Mouse (Mus musculus): ENCODE measurements around the gene Glb1. TPM values are rescaled to one million over a fixed set of nuclear protein-coding genes. Genes with fewer than 3 reads are reported as not detected.

Gene Glb1
- polyA plus RNA-seq, 1 experiment from 2014 or later = 77.9 TPM

- no peaks in the 10 kb centered on the region for H3K4me1 ChIP-seq (replicated peaks; ENCODE audit: insufficient read depth, low read length)
- DNase-seq (ENCODE audit: low spot score) (no peak), ATAC-seq (replicated peaks; ENCODE audit: low FRiP score, low read depth) (no peak)
- H3K27me3 ChIP-seq (ENCODE audit: insufficient read depth, low read length) = no peaks in the 10 kb centered on the region
- H3K9me3 ChIP-seq (replicated peaks; ENCODE audit: low read length) = no peaks in the 10 kb centered on the region
- no peak overlapping the region for H3K4me2 ChIP-seq (ENCODE audit: low read length)
- no peak overlapping the region for H3K4me3 ChIP-seq (replicated peaks; ENCODE audit: low read depth, low read length)
- WGBS = 90% methylated on average over 9 of the region's 9 CpGs
- no peak for TF ChIP-seq CTCF (IDR thresholded peaks at IDR 0.05; ENCODE audit: low read depth)
- H3K9ac ChIP-seq (ENCODE audit: low read depth, low read length) = no peak overlapping the region
- no peak overlapping the region for H3K27ac ChIP-seq
- 0 out of 2 replicates have a peak, but pooled peaks cover 2% of the 10 kb centered on the region for H3K36me3 ChIP-seq (ENCODE audit: insufficient read depth, low read length)
Measured at GRCm38 (mm10) chr9:114477019-114477418, 76.1 kb downstream of the Glb1 start.

GRCm38 (mm10) chr9:114480940-114481339, 80.1 kb downstream of the Glb1 start:
- Histone ChIP-seq H3K9me3 (replicated peaks; ENCODE audit: low read length) (no peaks in the 10 kb centered on the region), H3K4me3 (replicated peaks; ENCODE audit: low read depth, low read length) (no peak overlapping the region), H3K4me1 (replicated peaks; ENCODE audit: insufficient read depth, low read length) (no peaks in the 10 kb centered on the region), H3K27ac (no peak overlapping the region), H3K4me2 (ENCODE audit: low read length) (no peak overlapping the region), H3K36me3 (ENCODE audit: insufficient read depth, low read length) (no peaks in the 10 kb centered on the region), H3K9ac (ENCODE audit: low read depth, low read length) (no peak overlapping the region), H3K27me3 (ENCODE audit: insufficient read depth, low read length) (no peaks in the 10 kb centered on the region)
- 73% methylated on average over 3 of the region's 3 CpGs for WGBS
- TF ChIP-seq CTCF (IDR thresholded peaks at IDR 0.05; ENCODE audit: low read depth) = no peak
- DNase-seq (ENCODE audit: low spot score) (no peak), ATAC-seq (replicated peaks; ENCODE audit: low FRiP score, low read depth) (no peak)

GRCm38 (mm10) chr9:114484771-114485170, 83.9 kb downstream of the Glb1 start:
- Histone ChIP-seq H3K9me3 (replicated peaks; ENCODE audit: low read length) (no peaks in the 10 kb centered on the region), H3K4me3 (replicated peaks; ENCODE audit: low read depth, low read length) (no peak overlapping the region), H3K9ac (ENCODE audit: low read depth, low read length) (no peak overlapping the region), H3K27me3 (ENCODE audit: insufficient read depth, low read length) (no peaks in the 10 kb centered on the region), H3K36me3 (ENCODE audit: insufficient read depth, low read length) (no peaks in the 10 kb centered on the region), H3K4me2 (ENCODE audit: low read length) (no peak overlapping the region), H3K4me1 (replicated peaks; ENCODE audit: insufficient read depth, low read length) (no peaks in the 10 kb centered on the region), H3K27ac (no peak overlapping the region)
- DNase-seq (ENCODE audit: low spot score) (no peak), ATAC-seq (replicated peaks; ENCODE audit: low FRiP score, low read depth) (no peak)
- WGBS = 81% methylated on average over 5 of the region's 5 CpGs
- TF ChIP-seq CTCF (IDR thresholded peaks at IDR 0.05; ENCODE audit: low read depth) = no peak

- 60% methylated on average over 4 of the region's 4 CpGs for WGBS
- no peak overlapping the region for H3K4me3 ChIP-seq (replicated peaks; ENCODE audit: low read depth, low read length)
- no peaks in the 10 kb centered on the region for H3K27me3 ChIP-seq (ENCODE audit: insufficient read depth, low read length)
- no peak overlapping the region for H3K4me2 ChIP-seq (ENCODE audit: low read length)
- no peak overlapping the region for H3K9ac ChIP-seq (ENCODE audit: low read depth, low read length)
- H3K36me3 ChIP-seq (ENCODE audit: insufficient read depth, low read length) = no peaks in the 10 kb centered on the region
- DNase-seq (ENCODE audit: low spot score) (no peak), ATAC-seq (replicated peaks; ENCODE audit: low FRiP score, low read depth) (no peak)
- no peak overlapping the region for H3K27ac ChIP-seq
- H3K9me3 ChIP-seq (replicated peaks; ENCODE audit: low read length) = no peaks in the 10 kb centered on the region
- no peaks in the 10 kb centered on the region for H3K4me1 ChIP-seq (replicated peaks; ENCODE audit: insufficient read depth, low read length)
- TF ChIP-seq CTCF (IDR thresholded peaks at IDR 0.05; ENCODE audit: low read depth) = no peak
Measured at GRCm38 (mm10) chr9:114486808-114487207, 85.9 kb downstream of the Glb1 start.

GRCm38 (mm10) chr9:114487481-114488258, 86.8 kb downstream of the Glb1 start:
- H3K4me3 ChIP-seq (replicated peaks; ENCODE audit: low read depth, low read length) = no peak overlapping the region
- no peak overlapping the region for H3K9ac ChIP-seq (ENCODE audit: low read depth, low read length)
- H3K9me3 ChIP-seq (replicated peaks; ENCODE audit: low read length) = no peaks in the 10 kb centered on the region
- no peak overlapping the region for H3K4me2 ChIP-seq (ENCODE audit: low read length)
- H3K27ac ChIP-seq = no peak overlapping the region
- peak; percentile 15 for DNase-seq (ENCODE audit: low spot score)
- no peaks in the 10 kb centered on the region for H3K4me1 ChIP-seq (replicated peaks; ENCODE audit: insufficient read depth, low read length)
- no peak for TF ChIP-seq CTCF (IDR thresholded peaks at IDR 0.05; ENCODE audit: low read depth)
- 73% methylated on average over 23 of the region's 23 CpGs for WGBS
- H3K27me3 ChIP-seq (ENCODE audit: insufficient read depth, low read length) = no peaks in the 10 kb centered on the region
- no peak; the same call in 1 of the 2 replicates for ATAC-seq (replicated peaks; ENCODE audit: low FRiP score, low read depth)
- no peaks in the 10 kb centered on the region for H3K36me3 ChIP-seq (ENCODE audit: insufficient read depth, low read length)

GRCm38 (mm10) chr9:114496469-114496868, 95.6 kb downstream of the Glb1 start:
- no peak overlapping the region for H3K9ac ChIP-seq (ENCODE audit: low read depth, low read length)
- TF ChIP-seq CTCF (IDR thresholded peaks at IDR 0.05; ENCODE audit: low read depth) = no peak
- no peak overlapping the region for H3K27ac ChIP-seq
- H3K27me3 ChIP-seq (ENCODE audit: insufficient read depth, low read length) = 0 out of 2 replicates have a peak, but pooled peaks cover 3% of the 10 kb centered on the region
- ATAC-seq (replicated peaks; ENCODE audit: low FRiP score, low read depth) (no peak), DNase-seq (ENCODE audit: low spot score) (no peak)
- WGBS = 76% methylated on average over 7 of the region's 7 CpGs
- no peaks in the 10 kb centered on the region for H3K9me3 ChIP-seq (replicated peaks; ENCODE audit: low read length)
- H3K4me1 ChIP-seq (replicated peaks; ENCODE audit: insufficient read depth, low read length) = no peaks in the 10 kb centered on the region
- H3K36me3 ChIP-seq (ENCODE audit: insufficient read depth, low read length) = no peaks in the 10 kb centered on the region
- no peak overlapping the region for H3K4me2 ChIP-seq (ENCODE audit: low read length)
- no peak overlapping the region for H3K4me3 ChIP-seq (replicated peaks; ENCODE audit: low read depth, low read length)

Data from kidney, postnatal 0 days (tissue).